Mouse (Mus musculus) liver, adult 2 months (tissue): ENCODE results near the gene Tmem102.

ENCODE experiments used
- CTCF ChIP-seq: fragments of 200-500 bp; IDR thresholded peaks from 2 replicates; pipeline ENCODE4 v1.5.1; 2011; ENCODE audit warnings: low read depth, low read length, control low read depth
- POLR2A ChIP-seq: fragments of 200-500 bp; IDR thresholded peaks from 2 replicates; pipeline ENCODE4 v1.6.1; 2011; ENCODE audit warnings: low read length, control low read depth; ENCODE audit not compliant: insufficient read depth; ENCODE audit errors: extremely low read depth

- TF ChIP-seq CTCF (no peak), POLR2A (no peak)
Measured at GRCm38 (mm10) chr11:69754233-69754632, 51.2 kb downstream of the Tmem102 start.
